Mouse (Mus musculus) ES-Bruce4 (cell line): ENCODE data around the gene Spaca9. TPM values are rescaled to one million over a fixed set of nuclear protein-coding genes. Genes with fewer than 3 reads are reported as not detected.

Experiments
- H3K27ac ChIP-seq: 2 replicates; pipeline ENCODE4 v1.5.1; 2012; ENCODE audit warnings: low read length, inconsistent platforms; ENCODE audit not compliant: insufficient read depth
- H3K27me3 ChIP-seq: 2 replicates; pipeline ENCODE4 v1.6.1; 2012; ENCODE audit warnings: mild to moderate bottlenecking, low read length, inconsistent platforms; ENCODE audit not compliant: control insufficient read depth, poor library complexity, insufficient read depth, severe bottlenecking
- H3K36me3 ChIP-seq: 2 replicates; pipeline ENCODE4 v1.6.1; 2012; ENCODE audit warnings: inconsistent platforms, mild to moderate bottlenecking, low read length, moderate library complexity; ENCODE audit not compliant: control insufficient read depth, poor library complexity, insufficient read depth, severe bottlenecking
- H3K4me1 ChIP-seq: one replicate; pipeline ENCODE4 v1.8.1; 2011; ENCODE audit warnings: low read length; ENCODE audit not compliant: control insufficient read depth, insufficient read depth
- H3K4me3 ChIP-seq: 2 replicates; pipeline ENCODE4 v1.5.1; 2011; ENCODE audit warnings: low read depth, mild to moderate bottlenecking, low read length
- H3K9ac ChIP-seq: 2 replicates; pipeline ENCODE4 v1.6.1; 2012; ENCODE audit warnings: low read depth, mild to moderate bottlenecking, inconsistent platforms; ENCODE audit not compliant: poor library complexity, severe bottlenecking
- H3K9me3 ChIP-seq: replicated peaks from 2 replicates; pipeline ENCODE4 v1.6.1; 2012; ENCODE audit warnings: mild to moderate bottlenecking, low read length, inconsistent platforms; ENCODE audit not compliant: control insufficient read depth, poor library complexity, insufficient read depth, severe bottlenecking
- CTCF ChIP-seq: IDR thresholded peaks from one replicate; pipeline ENCODE4 v1.8.1; 2011; ENCODE audit warnings: low read depth, low read length
- EP300 ChIP-seq: IDR thresholded peaks from 2 replicates; pipeline ENCODE4 v1.6.1; 2011; ENCODE audit warnings: low read depth, low read length; ENCODE audit not compliant: insufficient read depth
- POLR2A ChIP-seq: IDR thresholded peaks from one replicate; pipeline ENCODE4 v1.8.1; 2011; ENCODE audit warnings: low read length; ENCODE audit not compliant: insufficient read depth
- polyA plus RNA-seq: library from polyadenylated mRNA; stranded (reverse); fragments of >200 nt; gene quantifications from 2 replicates; pipeline ENCODE4 v1.2.4, GENCODE M21; 2011; ENCODE audit warnings: low read depth; ENCODE audit not compliant: missing spikeins, insufficient read depth, insufficient read length

The Spaca9 gene
- polyA plus RNA-seq, 1 experiment, result 1.1 TPM

DNA sequence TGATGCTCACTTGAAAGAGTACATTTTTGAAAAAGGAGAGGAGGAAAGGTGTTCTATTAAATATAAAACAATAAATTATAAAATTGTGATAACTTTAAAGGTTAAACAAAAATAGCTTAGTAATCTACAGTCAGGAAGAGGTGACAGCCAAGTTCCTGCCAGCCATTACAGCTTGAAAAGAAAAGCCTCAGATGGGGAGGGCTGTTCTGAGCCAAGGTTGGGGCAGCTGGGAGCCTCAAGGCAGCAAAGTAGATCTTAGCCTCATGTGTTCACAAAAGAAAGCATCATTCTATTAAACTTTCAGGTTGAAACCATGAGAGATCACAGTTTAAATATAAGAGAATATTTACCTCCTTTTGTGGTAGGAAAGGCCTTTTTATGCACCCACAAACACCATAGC lies 31.1 kb upstream of the Spaca9 start:
- no peaks in the 10 kb centered on the region for H3K27me3 ChIP-seq
- H3K4me1 ChIP-seq, result no peaks in the 10 kb centered on the region
- no peak for TF ChIP-seq EP300
- TF ChIP-seq CTCF, result no peak
- TF ChIP-seq POLR2A, result no peak
- no peak overlapping the region for H3K9ac ChIP-seq
- H3K36me3 ChIP-seq, result no peaks in the 10 kb centered on the region
- H3K4me3 ChIP-seq, result no peak overlapping the region
- no peak overlapping the region for H3K27ac ChIP-seq
- H3K9me3 ChIP-seq, result no peaks in the 10 kb centered on the region

DNA sequence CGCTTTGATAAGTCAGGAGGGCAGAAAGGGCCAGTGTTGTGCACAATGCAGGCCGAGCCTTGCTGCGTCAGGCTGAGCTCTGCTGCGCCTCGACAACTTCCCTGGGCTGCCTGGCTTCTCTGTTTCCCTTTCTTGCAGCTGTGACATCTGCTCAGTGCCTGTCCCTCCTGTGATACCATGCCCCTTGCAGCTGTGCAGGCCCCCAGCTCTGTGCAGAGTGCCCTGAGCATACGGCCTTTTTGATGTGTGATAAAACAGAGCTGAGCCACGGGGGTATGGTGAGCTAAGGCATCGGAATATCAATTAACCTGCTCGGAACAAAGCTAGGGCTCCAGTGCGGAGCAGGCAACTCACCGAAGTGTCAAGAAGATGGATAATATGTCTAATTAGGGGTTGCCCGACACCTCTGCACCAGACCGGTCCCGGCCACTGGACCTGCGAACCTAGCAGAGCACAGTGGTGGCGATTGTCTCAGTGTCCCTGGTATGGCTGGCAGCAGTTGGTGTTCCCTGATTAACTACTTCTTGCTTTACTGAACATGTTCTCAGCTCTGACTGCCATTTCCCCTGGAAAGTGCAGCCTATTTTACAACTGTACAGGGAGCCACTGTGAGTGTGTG lies 28.4 kb upstream of the Spaca9 start:
- Histone ChIP-seq H3K27ac (no peak overlapping the region), H3K9me3 (no peaks in the 10 kb centered on the region), H3K4me1 (no peaks in the 10 kb centered on the region), H3K27me3 (no peaks in the 10 kb centered on the region), H3K4me3 (no peak overlapping the region), H3K9ac (no peak overlapping the region), H3K36me3 (no peaks in the 10 kb centered on the region)
- TF ChIP-seq POLR2A (no peak), CTCF (no peak), EP300 (no peak)

- Histone ChIP-seq H3K36me3 (no peaks in the 10 kb centered on the region), H3K9me3 (no peaks in the 10 kb centered on the region), H3K4me1 (no peaks in the 10 kb centered on the region), H3K4me3 (no peak overlapping the region), H3K27me3 (no peaks in the 10 kb centered on the region), H3K9ac (no peak overlapping the region), H3K27ac (no peak overlapping the region)
- TF ChIP-seq POLR2A (no peak), CTCF (no peak), EP300 (no peak)
Observed at GRCm38 (mm10) chr2:28723912-28724311, 24.4 kb upstream of the Spaca9 start.

- no peak overlapping the region for H3K9ac ChIP-seq
- H3K27ac ChIP-seq, result no peak overlapping the region
- H3K4me1 ChIP-seq, result no peaks in the 10 kb centered on the region
- TF ChIP-seq EP300 (no peak), CTCF (no peak), POLR2A (no peak)
- H3K9me3 ChIP-seq, result no peaks in the 10 kb centered on the region
- H3K27me3 ChIP-seq, result no peaks in the 10 kb centered on the region
- no peaks in the 10 kb centered on the region for H3K36me3 ChIP-seq
- H3K4me3 ChIP-seq, result no peak overlapping the region
Observed at GRCm38 (mm10) chr2:28722419-28722818, 22.9 kb upstream of the Spaca9 start.

- H3K9me3 ChIP-seq, result no peaks in the 10 kb centered on the region
- no peaks in the 10 kb centered on the region for H3K4me1 ChIP-seq
- no peak overlapping the region for H3K9ac ChIP-seq
- no peaks in the 10 kb centered on the region for H3K36me3 ChIP-seq
- no peak overlapping the region for H3K27ac ChIP-seq
- no peak overlapping the region for H3K4me3 ChIP-seq
- no peaks in the 10 kb centered on the region for H3K27me3 ChIP-seq
- TF ChIP-seq EP300 (no peak), CTCF (no peak), POLR2A (no peak)
Observed at GRCm38 (mm10) chr2:28713036-28713435, 13.5 kb upstream of the Spaca9 start.

GRCm38 (mm10) chr2:28706787-28707186 lies 7.3 kb upstream of the Spaca9 start:
- Histone ChIP-seq H3K9me3 (no peaks in the 10 kb centered on the region), H3K9ac (no peak overlapping the region), H3K4me1 (no peaks in the 10 kb centered on the region), H3K36me3 (no peaks in the 10 kb centered on the region), H3K27ac (no peak overlapping the region), H3K4me3 (no peak overlapping the region), H3K27me3 (no peaks in the 10 kb centered on the region)
- no peak for TF ChIP-seq EP300
- no peak for TF ChIP-seq CTCF
- no peak for TF ChIP-seq POLR2A
